Mouse (Mus musculus) adrenal gland, postnatal 4 days (tissue): Measurements from ENCODE around the gene Gm6812. TPM values are rescaled to one million over a fixed set of nuclear protein-coding genes. Genes with fewer than 3 reads are reported as not detected.
"Not testable (repeated sequence)": the region's sequence is repeated elsewhere in the genome, so short reads cannot be mapped to it uniquely, and the experiment has no call there.

Experiments used
- DNase-seq, 2 experiments: peaks; one replicate each; pipeline ENCODE4 v3.0.0; 2021 to 2022; ENCODE audit warnings: low spot score in 2 of 2, mixed read lengths in 2 of 2
- long read RNA-seq, 2 experiments: library from polyadenylated mRNA; stranded (forward); transcript quantifications; one replicate each; pipeline ENCODE4 v2.0.0; 2021
- total RNA-seq, 2 experiments: library from RNA; stranded (reverse); gene quantifications; 2 replicates each; pipeline ENCODE4 v1.2.3; 2021

The Gm6812 gene
- not detected for total RNA-seq
- long read RNA-seq, experiment 1: 0 reads
- long read RNA-seq, experiment 2: 0 reads

- DNase-seq: not testable (repeated sequence)
Measured at GRCm38 (mm10) chrX:68892953-68893352, at the start of gene Gm6812. TSS of gene Gm6812 (minus strand) at chrX:68893053.

DNA sequence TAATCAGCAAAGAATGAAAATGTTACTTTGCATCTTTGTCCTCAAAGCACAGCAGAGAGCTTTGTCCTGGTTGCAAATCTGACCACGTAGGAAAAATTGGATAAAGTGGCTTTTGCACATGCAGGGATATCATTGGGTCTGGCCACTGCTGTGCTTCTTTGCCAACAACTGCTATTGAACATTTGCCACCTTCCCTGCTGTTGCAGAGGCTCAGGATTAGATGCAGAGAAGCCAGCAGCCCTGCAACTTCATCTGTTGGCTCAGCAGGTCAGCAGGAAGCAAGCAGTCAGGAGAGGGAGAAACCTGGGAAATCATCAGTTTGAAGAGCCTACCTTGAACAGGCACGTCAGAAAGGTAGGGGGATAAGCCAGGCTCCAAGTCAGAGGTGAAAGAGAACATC lies 27.7 kb downstream of the Gm6812 start:
- no peak for DNase-seq

Other genes starting within 250 kb of the Gm6812 start
- 10 to 100 TPM; 65.3 to 66.8 TPM for gene Fmr1, start 214.5 kb downstream of the Gm6812 start, total RNA-seq
- gene Fmr1nb, start 131.2 kb downstream of the Gm6812 start, total RNA-seq: under 1 TPM in 1 of 2 experiments, not detected in 1; 0.82 TPM
- gene Gm14698, start 72.0 kb downstream of the Gm6812 start, total RNA-seq: 1 to 10 TPM; 2.2 to 3.0 TPM